Mouse (Mus musculus) adrenal gland, adult 18-20 months (tissue): ENCODE measurements around the gene Ppip5k1. TPM values are rescaled to one million over a fixed set of nuclear protein-coding genes. Genes with fewer than 3 reads are reported as not detected.
A peak's percentile ranks its signal among the peaks of the same experiment; 100 is the strongest.

Source experiments
- DNase-seq, 2 experiments: peaks; one replicate each; pipeline ENCODE4 v3.0.0; 2021 to 2022; ENCODE audit warnings: low spot score in 2 of 2
- total RNA-seq, 2 experiments: library from RNA; stranded (reverse); gene quantifications; 1 replicate in 1 of 2; 2 replicates in 1 of 2; pipeline ENCODE4 v1.2.3; 2021

The Ppip5k1 gene
- total RNA-seq, 2 experiments from 2014 or later, result 49.3 to 80.6 TPM

- no peak for DNase-seq
These were observed 55.2 kb downstream of the Ppip5k1 start for GRCm38 (mm10) chr2:121300036-121300435.

DNA sequence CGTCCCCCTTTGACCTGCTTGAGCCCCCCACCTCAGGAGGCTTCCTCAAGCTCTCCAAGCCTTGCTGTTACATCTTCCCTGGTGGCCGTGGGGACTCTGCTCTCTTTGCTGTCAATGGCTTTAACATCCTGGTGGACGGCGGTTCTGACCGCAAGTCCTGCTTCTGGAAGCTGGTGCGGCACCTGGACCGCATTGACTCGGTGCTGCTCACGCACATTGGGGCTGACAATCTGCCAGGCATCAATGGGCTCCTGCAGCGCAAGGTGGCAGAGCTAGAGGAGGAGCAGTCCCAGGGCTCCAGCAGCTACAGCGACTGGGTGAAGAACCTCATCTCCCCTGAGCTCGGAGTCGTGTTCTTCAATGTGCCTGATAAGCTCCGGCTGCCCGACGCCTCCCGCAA is 55.7 kb downstream of the Ppip5k1 start:
- DNase-seq, result no peak

GRCm38 (mm10) chr2:121298131-121298530 is 57.1 kb downstream of the Ppip5k1 start:
- DNase-seq, result no peak

DNA sequence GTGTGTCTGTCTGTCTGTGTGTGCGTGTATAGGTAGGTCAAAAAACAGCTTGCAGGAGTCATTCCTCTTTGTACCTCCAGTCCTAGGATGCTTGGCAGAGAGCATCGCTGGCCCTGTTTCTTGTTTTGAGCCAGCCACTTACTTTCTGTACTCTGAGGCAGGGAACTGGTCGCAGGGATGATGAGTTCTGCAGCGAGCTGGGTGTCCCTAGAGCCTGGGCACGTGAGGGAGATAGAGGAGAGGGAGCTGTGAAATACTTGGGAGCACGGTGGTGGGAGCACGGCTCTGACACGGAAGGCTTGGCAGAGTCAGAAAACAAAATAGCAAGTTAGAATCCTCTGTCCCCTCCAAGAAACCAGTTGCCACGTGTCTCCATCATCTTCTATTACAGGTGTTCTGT is 57.5 kb downstream of the Ppip5k1 start:
- DNase-seq, result no peak

DNA sequence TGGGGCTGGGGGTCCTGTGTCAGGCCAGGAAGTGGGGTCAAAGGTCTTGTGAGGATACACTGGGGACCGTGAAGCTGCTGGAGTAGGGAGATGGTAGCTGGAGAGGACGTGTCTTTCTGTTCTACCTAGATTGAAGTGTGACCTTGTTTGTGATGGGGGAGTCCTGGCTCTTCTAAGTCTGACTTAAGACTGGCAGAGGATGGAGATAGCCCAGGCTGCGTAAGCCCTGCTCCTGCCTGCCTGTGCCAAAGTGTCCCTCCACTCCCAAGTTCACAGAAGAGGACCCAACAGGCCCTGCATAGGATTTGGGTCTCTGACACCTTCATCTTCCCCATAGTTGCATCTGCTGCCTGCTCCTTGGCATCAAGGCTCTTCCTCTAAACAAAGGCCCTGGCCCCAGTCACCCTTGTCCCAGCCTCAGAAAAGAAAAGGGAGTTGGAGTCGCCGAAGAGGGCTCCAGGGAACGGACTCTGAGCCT is 58.4 kb downstream of the Ppip5k1 start:
- no peak for DNase-seq

DNA sequence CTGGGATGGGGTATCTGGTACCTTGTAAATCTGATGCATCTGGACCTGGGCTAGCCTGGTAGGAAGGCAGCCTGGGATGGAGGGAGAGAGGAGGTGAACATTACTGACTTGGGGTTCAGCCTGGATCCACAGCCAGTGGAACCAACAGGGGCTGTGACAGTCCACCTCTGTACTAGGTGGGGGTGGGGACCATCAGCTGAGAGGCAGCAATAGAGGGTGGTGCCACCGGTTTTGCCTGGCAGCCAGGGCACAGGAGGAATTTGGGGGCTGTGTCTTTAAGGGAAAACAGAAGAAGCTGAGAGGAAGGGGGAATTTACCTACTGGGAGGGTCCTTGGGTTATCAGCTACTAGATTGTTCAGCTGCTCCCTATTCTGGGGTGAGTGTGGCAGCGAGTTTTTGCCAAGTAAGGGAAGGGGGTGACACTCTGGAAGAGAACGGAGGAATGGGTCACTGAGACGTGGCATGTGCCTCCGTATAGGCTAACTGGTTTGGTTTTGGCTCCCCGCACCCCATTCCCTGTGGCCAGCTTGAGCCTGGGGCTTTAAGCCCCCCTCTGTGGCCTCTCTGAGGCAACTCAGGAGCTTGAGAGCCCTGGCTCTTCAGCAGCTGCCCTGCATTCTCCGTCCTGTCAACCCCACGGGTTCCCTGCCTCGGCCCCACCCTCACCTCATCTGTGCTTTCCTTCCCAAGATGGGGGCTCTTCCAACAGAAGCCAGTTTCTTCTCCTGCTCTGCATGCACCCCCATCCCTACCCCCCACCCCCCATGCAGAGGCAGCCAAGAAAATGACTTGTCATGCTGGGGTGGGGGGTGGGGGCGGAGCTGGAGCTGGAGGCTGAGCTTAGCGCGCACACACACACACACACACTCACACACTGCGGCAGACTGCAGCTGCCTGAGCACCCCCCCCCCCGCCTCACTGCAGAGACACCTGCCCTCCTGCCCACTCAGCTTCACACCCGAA is 59.3 kb downstream of the Ppip5k1 start:
- no peak for DNase-seq

DNA sequence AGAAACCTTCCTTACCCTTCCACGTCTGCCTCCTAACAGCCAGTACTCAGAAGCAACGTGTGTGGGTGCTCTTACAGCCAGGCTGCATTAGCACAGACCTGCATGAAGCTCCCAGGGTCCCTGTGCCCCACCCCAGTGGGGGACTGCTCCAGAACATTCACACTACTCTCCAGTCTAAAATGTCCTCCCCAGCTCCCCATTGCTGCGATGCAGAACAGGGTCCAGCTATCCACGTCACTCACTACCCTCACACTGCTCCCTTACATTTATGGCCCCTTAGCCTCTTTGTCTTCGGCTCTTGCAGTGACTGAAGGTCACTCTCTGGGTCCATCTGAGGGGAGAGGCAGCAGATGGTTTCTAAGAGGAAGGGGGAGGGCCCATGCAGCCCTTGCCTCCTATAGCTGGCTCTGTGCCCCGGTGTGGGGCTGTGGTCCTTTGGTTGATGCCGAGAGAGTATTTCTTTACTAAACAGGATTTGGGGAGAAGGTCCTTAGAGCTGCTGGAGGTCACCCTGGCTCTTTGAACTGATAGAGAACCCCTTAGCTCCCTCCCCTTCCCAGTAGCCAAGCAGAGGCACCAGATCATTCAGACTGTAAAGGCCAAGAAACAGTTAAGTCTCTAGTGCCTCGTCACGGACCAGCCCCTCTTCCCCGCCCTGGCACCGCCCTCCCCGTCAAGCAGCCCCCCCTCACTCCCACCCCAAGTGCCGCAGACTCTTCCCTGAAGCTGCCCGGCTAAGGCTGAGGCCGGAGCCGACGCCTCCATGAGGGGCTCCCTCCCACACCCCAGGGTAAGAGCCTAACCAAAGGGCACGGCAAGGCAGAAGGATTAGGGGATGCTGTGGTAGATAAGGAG is 60.2 kb downstream of the Ppip5k1 start:
- DNase-seq, result no peak

- DNase-seq, result peak in 1 of 2 experiments; percentile 39
These were observed 61.0 kb downstream of the Ppip5k1 start for GRCm38 (mm10) chr2:121294182-121294581.

DNA sequence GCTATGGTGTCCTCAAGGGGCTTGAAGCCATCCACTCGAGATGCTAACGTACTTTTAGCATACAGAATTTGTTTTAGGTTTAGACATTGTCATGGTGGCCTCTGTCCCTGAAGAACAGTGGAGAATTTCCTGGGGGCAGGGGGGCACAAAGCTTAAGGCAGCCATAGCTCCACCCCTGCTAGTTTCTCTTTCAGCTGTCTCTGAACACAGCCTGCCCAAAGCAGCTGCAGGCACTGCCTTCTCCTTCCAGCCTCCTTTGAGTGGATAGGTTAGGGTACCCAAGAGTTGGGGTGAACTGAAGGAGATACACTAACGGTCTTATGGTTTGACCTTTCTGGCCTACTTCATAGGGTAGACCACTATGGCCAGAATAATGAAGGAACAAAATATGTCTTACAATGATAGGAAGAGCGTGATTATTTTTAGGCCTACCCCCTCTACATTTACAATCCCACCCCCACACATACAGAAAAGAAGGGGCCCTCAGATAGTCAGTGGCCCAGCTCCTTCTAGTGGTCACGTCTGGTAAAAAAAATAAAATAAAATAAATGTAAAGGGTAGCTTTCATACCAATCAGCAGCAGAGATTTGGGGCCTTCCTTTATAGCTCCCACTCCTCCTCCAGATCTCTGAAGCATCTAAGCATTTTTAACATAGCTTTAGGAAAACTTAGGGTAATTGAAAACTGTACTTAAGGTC is 62.7 kb downstream of the Ppip5k1 start:
- DNase-seq, result no peak

GRCm38 (mm10) chr2:121289730-121290540 is 65.3 kb downstream of the Ppip5k1 start:
- DNase-seq, result no peak

- peak; percentile 87 to 90 for DNase-seq
These were observed 66.1 kb downstream of the Ppip5k1 start, which contains the start of gene Map1a for GRCm38 (mm10) chr2:121288901-121289729. Map1a (plus strand) TSS chr2:121289600.

- no peak for DNase-seq
These were observed 67.3 kb downstream of the Ppip5k1 start for GRCm38 (mm10) chr2:121287850-121288249.

GRCm38 (mm10) chr2:121271928-121272516 is 83.2 kb downstream of the Ppip5k1 start:
- DNase-seq, result no peak

DNA sequence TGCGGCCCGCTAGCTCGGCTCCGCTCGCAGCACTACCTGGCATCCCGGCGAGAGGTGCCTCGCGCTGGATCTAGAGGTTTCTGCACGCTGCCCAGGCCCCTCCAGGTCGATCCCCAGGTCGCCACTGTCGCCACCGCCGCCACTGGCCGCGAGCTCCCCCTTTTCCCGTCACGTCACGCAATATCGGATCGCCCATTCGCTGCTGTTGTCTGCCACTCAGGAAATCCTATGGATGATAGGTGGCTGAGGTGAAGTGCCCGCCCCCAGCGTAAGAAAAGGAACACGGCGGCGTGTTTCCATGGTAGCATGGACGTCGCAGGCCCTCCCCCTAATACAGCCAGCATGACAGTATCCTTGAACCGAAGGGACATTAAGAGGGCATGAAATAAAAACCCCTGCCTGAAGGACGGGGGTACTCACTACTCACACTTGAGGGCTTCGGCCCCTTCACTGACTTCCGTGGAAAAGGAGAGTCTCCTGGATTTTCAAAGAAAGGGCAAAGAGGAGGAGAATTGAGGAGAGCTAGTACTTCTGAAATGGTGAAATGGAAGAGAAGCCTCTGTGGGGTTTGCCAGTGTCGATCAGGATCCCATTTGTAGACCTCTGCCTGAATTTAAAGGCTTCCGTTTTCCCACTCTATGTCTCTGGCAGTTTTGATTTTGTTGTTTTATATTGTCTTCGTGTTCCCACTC is 83.8 kb downstream of the Ppip5k1 start, which contains the start of gene Trp53bp1:
Gene Trp53bp1, minus strand, starts transcription at position 172 of the 692 bp plus-strand sequence.
- peak; percentile 90 to 91 for DNase-seq

DNA sequence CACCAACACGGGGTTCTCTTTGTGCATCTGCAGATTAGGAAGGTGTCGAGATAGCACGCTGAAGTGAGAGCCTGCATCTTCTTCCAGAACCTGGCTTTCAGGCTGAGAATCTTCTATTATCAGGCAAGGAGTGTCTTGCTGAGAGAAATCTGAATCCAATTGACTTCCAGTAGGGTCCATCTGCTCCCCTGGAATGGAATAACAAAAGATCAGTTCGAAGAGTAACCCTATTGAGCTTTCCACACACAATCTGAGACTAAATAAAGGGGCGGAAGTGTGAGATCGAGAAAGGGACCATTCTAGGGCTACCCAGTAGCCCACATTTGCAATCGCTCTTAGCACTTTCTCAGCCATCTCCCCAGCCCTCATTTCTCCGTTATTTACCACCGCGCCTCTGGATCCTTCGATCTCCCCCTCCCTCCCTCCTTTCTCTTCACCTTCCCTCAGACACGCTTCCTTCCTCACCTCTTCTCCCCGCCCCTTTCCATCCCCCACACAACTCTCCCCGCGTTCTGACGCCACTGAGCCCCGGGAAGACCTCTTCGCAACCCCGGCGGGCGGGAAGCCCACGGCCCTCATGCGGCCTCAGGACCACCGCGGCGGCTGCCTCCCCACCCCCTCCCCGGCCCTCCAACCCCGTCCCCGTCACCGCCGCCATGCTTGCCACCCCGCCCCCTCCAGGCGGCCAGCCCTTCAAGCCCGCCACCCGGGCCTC is 84.5 kb downstream of the Ppip5k1 start:
- DNase-seq, result no peak

DNA sequence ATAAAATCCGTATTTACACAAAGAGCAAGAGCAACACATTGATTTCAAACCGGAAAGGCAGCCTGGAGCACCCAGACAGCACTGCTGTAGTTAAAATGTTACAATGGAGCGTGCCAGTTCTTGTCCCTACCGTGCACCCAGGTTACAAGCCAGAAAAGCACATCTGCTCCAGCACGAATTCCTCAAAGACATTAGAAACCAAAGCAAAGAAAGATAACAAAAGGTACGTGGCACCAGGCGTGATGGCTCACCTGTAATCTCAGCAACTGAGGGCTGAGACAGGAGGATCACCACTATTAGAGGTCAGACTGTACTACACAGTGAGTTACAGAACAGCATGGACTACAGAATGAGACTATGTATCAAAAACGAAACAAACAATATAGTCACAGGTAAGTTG is 86.8 kb downstream of the Ppip5k1 start:
- DNase-seq, result no peak
